Mouse (Mus musculus) embryo, embryonic 10.5 days (tissue): ENCODE measurements at regions not wholly inside any gene's neighbourhood (a gene's known extent, or its start where the extent isn't known, plus 50 kb on each side); places are given as distances from the start of the nearest gene placed in this dataset.
"Not testable (repeated sequence)": the region's sequence is repeated elsewhere in the genome, so short reads cannot be mapped to it uniquely, and the experiment has no call there.

Experiments used
- DNase-seq: peaks from one replicate; pipeline ENCODE4 v3.0.0-alpha.2; 2015; ENCODE audit warnings: low spot score

DNA sequence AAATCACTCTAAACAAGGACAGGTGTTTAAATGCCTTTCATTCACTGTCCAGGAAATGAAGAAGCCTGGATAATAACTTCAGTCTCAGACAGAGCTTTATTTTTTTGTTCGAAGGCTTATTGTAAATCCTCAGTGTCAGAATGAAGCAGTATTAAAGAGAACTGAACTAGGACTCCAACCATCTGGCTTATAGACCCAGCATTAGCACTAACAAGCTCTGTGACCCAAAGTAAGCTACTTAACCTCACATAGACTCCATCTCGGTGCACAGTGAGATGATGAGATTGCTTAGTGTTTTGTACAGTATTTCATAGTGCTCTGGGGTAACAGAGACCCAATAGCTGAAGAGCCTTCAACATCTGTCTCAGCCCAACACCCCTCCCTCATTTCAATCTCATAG is 738.2 kb upstream of the Map3k7 start:
- no peak for DNase-seq

DNA sequence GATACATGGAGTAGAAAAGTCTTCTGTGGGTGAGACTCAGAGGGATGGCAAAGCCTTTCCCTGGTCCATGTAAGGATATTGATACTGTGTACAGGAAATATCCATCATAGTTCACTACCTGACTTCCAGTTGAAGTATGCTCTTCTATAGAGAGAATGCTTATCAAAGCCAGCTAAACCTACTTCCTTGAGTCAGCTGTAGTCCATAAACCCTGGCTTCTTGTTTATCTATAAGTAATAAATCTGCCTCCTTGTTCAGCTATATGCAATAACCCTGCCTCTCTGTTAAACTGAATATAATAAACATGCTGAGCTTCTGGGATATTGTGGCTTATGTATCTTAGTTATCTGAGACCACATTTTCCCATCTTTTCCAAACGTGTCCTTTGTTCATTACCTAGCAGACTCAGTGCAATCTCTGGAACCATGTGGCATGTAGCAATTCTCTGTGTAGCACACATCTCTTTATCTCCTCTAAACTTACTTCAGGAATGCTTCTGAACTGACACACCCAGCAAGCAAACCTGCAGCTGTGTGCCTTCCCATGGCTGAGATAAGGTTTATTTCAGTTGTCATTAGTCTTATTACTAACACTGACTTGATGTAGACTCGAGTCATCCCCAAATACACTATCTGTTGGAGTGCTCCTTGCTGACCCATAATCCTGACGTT is 694.9 kb upstream of the Map3k7 start:
- no peak for DNase-seq

DNA sequence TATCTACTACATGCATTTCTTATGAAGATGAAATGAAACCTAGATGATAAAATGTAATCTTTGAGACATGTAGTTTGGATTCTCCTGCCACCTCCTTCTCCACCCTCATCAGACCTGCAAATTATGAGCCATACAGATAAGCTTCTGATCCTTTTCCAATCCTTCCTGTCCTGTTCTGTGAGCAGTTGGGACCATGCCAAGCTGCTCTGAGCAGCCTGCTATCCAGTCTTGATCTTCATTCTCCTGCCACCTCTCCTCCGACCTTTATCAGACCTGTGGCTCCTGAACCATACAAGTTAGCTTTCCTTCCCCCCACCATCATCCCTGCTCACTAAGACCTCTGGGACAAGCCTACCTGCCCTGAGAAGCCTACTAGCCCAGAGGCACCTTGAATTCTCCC is 689.8 kb upstream of the Map3k7 start:
- DNase-seq = no peak

DNA sequence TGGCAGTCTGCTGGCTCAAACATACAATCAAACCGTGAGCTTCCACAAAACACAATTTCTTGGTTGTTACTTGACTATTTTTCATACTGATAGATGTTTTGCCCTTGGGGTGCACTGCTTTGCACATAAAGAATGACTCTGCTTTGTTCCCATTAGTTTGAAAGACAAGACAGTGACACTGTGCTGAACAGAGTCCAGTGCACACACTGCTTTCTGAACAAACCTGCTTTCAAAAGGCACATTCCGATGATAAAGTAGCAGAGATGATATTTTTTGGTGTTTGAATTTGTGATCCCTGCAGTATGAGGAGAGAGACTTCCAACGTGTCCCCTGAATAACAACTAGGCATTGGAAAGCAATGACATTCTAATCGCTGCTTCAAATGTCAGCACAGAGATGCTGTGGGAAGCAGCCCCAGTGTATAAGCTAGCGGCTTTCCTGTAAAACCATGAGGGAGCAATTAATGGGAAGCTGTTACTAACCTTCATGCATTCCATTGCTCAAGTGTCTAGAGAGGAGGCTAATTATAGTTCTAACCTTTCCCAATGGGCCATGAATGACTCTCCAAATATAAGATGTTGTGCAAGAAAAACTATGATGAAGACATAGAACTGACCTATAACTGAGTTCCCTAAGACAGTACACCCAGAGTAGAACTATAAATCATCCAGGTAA is 673.5 kb upstream of the Map3k7 start:
- peak; percentile 40 for DNase-seq

DNA sequence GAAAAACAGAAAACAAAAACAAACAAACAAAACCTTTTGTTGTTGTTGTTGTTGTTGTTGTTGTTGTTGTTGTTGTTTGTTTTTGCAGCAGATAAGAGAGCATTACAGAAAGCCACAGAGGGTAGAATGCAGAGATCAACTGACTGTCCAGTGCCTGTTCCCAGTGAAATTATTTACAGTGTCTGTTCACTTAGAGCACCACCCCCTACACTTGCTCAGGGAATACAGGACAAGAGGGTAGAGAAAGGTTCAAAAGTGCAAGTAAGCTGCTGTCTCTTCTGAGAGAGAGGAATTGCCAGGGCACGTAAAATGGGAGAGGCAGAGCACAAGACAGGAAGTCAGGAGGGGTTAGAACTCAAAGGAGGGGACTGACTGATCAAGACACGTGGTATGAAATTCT is 670.1 kb upstream of the Map3k7 start:
- no peak for DNase-seq

DNA sequence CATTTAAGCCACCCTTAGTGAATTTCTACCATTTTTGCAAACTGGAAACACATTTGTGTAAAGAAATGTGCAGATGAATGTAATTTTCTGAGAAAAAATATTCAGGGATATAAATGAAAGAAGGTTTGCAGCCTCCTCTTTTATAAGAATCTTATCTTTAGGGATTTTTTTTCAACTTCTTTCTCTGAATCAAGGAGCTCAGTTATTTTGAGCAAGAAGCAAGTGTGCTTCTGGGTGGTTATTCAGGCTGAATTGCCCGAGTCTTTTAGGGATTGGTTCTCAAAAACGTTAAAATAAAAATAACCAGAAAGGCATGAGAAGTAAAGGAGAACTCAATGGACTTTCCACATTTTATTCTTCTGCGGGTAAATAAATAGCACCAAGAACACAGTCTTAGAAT is 666.0 kb upstream of the Map3k7 start:
- DNase-seq = no peak

DNA sequence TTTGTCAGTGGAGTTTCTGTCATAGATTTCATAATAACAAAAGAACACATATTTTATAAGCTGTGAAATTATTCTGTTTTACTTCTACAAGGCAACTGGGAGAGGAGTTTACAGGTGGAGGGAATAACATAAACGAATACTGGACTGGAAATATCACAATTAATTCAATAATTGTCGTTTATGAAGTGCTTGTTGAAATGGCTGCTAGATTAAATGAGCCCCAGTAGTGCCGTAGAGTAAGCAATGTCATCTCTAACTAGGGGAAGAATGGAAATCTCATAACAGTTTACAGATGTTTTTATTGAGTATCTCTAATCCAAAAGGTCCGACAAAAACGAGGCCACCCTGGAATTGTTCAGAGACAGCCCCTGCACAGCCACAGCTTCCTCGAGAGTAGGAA is 644.6 kb upstream of the Map3k7 start:
- no peak for DNase-seq

DNA sequence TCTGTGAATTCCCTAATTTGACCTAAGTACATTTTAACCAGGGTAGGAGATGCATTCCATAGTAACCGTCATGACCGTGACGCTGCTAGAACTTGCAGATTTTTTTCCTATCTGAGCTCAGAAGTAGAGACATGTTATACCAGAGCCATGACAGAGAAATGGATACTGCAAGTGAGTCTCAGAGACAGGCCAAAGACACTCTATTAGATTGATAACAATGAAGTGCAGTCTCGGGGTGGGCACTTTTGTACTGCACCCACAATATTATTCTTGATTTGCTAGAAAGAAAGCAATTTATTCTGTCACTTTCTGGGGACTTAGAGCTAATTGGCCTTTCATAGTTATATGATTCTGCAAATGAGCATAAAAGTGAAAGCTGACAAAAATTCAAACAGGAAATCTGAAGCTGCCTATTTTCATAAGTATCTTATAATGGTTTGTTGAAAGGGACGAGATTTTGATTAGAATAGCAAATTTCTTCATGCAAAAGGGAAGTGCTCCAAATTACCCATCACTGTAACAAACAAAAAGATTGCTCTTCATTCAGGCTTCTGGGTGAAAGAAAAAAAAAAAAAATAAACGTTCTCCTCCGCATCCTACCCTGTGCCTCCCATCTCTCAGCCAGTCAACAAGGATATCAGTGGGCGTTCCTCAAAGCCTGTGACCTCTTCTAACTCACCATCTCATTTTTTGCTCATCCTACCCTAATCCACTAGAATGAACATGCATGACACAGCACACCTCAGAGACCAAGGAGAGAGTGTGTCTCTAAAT is 643.0 kb upstream of the Map3k7 start:
- no peak for DNase-seq

DNA sequence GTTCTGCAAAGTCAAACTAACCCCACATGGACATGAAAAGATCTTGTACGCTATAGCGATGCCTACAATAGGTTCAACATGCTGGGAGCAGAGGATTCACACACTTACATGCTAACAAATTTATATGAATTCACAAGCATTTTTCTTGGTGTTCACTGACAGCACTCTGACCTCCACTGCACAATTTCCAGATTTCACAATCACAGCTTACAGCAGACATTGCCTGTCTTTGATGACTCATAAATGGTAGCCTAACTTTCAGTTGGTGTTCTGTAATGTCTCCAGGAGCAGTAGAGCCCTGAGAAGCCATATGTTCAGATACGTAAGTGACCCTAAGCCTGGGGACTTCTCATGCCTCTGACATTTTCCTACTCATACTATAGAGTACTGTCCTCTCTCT is 640.1 kb upstream of the Map3k7 start:
- DNase-seq = no peak

DNA sequence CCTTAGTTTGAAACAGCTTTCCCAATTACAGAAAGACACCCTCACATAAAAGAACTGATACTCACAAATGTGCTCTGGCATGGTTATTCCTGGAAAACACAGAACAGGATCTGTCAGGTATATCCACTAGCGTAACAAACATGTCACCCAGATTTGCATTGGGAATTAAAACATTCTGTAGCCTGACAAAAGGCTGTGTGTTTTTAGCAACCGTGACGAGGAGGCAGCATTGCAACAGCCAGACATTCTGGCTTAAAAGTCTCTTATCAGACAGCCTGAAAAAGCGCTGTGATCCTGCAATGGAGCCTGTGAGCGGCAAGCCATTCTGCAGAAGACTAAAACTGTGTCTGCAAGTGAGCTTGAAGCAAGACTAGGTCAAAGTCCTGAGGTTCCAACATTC is 635.1 kb upstream of the Map3k7 start:
- no peak for DNase-seq

DNA sequence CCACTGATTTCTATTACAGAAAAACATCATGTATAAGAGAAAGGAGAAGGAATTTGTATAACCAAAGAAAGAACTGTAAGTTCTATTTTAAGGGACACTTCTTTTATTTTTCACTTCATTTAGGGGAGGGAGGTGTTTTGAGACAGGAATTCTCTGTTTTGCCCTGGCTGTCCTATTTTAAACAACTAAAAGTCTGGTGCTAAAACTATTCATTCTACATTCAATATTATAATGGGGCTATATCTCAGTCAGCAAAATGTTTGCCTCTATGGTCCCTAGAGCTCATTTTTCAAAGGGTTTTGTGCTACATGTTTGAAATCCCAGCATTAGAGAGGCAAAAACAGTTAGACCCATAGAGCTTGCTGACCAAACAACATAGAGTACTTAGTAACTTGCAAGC is 632.8 kb upstream of the Map3k7 start:
- DNase-seq = no peak

DNA sequence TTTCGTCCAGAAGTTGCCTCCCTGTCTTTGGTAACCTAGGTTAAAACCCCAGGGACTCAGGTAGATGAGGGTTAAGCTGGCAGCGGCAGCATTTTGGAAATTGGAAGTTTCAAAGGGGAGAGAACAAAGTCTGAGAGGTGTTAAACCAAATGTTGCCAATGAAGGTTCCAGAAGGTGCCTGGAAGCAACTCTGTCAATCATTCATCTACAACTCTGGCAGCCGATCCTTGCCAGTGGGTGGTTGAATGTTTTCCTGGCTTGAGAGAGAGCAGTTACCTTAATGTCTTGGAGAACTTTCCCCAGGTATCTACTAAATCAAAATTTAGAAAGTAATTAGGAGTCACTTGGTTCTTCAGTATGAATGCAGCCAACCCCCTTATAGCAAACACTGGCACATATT is 628.2 kb upstream of the Map3k7 start:
- DNase-seq = no peak

DNA sequence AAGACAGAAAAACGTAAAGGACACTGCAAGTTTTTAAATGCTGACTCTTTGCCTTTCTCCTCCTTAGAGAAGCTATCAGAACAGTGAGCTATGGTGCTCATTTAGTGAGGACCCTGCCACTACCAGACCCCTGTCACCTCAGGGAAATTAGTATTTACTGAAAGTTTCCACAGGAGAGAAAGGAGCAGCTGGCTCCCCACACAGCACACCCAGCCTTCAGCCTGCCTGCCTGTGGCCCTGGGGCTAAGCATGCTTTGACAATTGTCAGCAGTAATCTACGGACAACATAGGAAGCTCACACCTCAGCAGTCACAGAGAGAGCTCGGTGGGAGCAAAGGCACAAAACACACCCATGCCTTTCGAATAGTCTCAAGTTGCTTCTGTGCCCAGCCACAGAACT is 625.9 kb upstream of the Map3k7 start:
- DNase-seq = no peak

DNA sequence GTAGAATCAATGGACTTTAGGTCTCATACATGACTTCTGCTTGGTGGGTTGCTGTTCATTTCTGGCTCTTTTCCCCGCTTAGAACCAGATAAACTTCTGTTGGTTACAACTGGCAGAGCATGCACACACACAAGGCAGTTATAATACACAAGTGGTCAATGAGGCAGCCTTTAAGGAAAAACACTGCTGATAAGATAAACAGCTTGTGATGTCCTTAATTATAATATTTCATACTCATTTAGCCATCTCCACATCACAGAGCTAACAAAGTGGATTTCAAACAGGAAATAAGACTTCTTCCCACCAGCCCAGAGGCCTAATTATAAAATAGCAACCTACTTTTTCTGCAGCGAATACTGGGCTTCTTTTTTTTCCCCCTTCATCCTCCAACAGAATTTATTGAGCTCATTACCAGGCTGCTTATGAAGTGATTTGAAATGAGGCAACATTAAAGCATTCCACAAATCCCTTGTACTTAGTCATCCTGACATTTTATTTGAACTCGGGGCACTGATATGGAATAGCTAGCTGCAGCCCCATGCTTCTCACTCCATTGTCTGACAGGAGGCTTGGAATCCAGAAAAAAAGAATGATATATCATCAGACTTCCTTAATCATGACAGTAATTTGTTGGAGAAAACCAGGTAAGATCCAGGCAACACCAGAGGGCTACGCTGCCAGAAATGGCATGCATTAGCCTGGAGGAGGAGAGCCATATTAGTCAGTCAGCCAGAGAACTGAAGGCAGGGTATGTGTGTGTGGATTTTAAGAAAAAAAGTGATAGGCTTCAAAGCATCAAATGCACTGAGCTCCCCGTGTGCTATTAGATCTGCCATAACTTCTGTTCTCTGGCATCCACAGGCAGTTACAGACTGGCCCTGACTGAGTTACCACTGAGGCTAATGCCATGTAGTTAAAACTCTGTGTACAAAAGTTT is 620.3 kb upstream of the Map3k7 start:
- DNase-seq = peak; percentile 39

DNA sequence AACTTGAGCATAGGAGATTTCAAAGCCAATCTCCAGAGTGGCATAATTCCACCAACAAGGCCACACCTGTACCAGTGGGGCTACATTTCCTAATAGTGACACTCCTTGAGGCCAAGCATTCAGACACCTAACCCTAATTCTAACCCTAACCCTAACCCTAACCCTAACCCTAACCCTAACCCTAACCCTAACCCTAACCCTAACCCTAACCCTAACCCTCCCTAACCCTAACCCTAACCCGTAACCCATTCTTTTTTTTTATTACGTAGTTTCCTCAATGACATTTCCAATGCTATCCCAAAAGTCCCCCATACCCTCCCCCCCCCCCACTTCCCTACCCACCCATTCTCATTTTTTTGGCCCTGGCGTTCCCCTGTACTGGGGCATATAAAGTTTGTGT is 609.9 kb upstream of the Map3k7 start:
- DNase-seq = not testable (repeated sequence)

DNA sequence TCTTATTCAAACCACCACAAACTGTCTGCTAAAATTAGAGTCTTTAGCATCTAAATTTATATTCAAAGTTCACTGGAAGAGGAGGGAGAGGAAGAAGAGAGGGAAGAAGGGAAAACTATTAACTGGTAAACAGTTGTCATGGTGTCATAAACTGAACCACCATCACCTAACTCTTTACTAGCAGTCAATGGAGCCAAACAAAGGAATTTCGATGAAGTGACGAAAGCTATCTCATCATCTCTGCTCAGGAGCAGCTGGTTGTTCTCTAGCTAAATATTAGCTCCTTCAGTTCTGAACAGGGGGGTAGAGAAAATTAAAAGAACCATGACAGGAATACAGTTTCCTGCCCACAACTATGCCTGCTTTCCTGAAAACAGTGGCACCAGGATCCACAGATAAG is 608.9 kb upstream of the Map3k7 start:
- DNase-seq = no peak

DNA sequence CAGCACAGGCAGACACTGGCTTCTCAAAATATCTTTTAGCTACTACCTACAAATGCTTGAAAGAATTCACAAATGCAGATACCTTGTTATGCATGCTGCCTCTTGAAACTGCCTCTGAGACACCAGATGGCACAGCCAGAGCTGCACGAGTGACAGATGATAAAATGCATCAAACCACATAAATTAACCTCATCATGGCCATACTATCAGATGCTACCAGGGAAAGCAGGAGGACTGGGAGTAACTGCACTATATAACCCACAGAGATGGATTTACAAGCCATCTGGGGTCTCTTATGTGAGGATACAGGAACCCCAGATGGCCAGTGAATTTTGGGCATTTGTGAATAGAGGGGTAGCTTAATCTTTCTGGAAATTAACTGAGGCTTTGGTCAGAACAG is 597.7 kb upstream of the Map3k7 start:
- DNase-seq = no peak

DNA sequence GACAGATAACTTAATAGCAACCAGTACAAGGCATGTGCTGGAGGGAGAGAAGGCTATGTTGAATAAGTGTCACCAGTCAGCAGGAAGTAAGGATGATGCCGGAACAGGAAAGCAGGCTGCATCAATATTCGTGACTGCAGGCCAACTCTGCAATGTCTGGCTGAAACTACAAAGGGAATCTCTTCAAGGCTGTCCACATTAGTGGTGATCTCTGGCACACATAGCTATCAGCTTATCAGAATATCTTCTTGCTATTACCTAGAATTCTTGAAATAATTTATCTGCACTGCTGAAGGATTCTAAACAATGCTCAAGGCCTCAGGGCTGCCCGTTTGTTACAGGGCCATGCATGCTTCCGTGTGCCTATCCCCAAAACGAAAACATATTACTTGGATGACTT is 596.9 kb upstream of the Map3k7 start:
- no peak for DNase-seq

DNA sequence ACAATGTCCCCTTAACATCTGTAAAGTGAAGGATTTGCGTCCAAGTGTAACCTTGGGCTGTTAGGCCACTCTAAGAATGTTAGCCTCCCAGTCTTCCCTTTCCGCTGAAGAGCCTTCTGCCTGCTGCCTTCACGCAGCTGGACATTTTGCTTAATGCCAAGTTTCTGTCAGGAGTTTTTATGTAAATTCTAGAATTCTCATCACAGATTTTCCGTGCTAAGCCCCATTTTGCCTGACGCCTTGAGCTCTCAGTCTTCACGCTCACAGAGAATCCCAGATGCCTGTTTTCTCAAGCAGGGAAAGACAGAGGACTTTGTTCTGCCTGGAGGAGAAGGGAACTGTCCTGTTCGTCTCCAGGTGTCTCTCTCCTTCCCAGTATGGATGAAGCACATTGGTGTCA is 593.8 kb upstream of the Map3k7 start:
- DNase-seq = no peak

DNA sequence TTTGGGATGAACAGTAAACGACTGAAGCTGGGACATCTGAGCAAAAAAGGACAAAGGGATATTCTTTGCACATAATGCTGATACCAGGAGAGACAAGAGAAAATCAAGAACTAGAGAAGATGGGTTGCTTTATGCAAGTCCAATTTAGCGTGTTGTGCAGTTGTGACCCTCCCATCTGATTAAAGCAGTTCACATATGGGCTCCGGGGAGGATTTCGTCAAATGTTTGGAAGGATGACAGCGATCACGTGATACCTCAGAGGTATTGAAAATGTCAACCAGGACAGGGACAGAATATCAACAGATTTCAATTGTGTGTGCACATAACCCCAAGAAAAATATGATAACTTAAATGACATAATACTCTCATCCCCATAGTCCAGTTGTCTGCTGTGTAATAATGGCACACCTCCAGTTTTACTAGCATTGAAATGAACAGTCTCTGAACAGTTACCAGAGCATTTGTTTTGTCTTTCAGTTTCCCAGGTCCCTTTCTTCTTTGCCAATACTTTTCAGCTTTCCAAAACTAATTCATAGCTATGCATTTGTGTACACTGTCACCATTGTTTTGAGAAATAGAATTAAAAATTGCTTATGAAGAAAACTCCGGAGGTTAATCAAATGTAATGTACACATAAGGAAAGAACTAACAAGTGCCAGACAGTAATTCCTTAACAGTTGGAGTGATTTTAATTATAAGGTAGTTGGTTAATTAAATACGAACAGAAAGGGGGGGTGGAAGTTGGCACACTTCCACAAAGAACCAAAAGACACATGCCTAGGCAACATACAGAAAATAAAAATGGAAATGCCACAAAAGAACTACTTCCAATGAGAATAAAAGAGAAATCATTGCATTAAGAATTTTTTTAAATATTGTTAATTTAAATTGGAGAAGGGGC is 582.6 kb upstream of the Map3k7 start:
- no peak for DNase-seq

DNA sequence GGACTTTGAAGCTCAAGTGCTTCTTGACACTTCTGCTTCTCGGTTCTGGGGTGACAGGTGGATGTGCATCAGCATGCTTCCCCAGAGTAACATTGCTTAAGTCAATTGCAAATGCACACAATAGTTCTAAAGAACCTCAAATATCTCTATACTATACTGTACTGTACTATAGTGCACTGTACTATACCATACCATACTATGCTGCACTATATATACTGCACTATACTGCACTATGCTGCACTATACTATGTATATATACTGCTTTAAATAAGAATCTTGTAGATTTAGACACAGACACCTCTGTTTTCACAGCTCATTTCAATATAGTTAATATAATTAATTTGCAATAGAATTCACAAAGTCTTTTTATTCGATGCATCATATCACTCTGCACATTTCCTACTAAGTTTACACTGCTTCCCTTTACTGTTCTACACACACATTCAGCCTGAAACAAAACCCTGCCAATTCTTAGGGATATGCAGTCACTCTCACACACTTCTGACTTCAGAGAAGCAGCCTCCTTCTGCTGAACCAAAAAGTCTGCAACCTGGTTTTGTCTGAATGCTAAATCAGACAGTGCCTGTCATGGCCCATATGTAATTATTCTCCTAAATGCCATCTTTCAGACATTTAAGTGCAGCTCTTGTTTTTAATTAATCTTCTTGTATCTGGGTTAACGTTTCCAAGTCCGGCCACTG is 570.8 kb upstream of the Map3k7 start:
- no peak for DNase-seq
